Mouse (Mus musculus) MEL (cell line): Measurements from ENCODE around the gene Sart3. TPM values are rescaled to one million over a fixed set of nuclear protein-coding genes. Genes with fewer than 3 reads are reported as not detected.

Experiments
- DNase-seq: peaks from one replicate; pipeline ENCODE4 v3.0.0; 2011; ENCODE audit warnings: low read depth, low spot score
- H3K27ac ChIP-seq: 2 replicates; pipeline ENCODE4 v1.5.1; 2012; ENCODE audit warnings: low read depth, mild to moderate bottlenecking, control low read depth, low read length, moderate library complexity; ENCODE audit not compliant: control insufficient read depth
- H3K27me3 ChIP-seq, 2 experiments: fragments of 150-350 bp in 1 of 2; sonication (generic) in 1 of 2; 2 replicates each; pipeline ENCODE4 v1.6.1; 2012; ENCODE audit warnings: low read length in 2 of 2, mild to moderate bottlenecking in 2 of 2, improper control_type of control experiment in 1 of 2, moderate library complexity in 1 of 2; ENCODE audit not compliant: insufficient read depth in 2 of 2, control insufficient read depth in 1 of 2
- H3K36me3 ChIP-seq, 2 experiments: 2 replicates each; pipeline ENCODE4 v1.6.1; 2012 to 2014; ENCODE audit warnings: low read length in 2 of 2, improper control_type of control experiment in 1 of 2, inconsistent platforms in 1 of 2, mild to moderate bottlenecking in 1 of 2; ENCODE audit not compliant: insufficient read depth in 2 of 2, control insufficient read depth in 1 of 2
- H3K4me1 ChIP-seq, 2 experiments: fragments of 150-350 bp in 1 of 2; sonication (generic) in 1 of 2; 2 replicates each; pipeline ENCODE4 v1.6.1; 2012; ENCODE audit warnings: low read length in 2 of 2, improper control_type of control experiment in 1 of 2, mild to moderate bottlenecking in 1 of 2; ENCODE audit not compliant: insufficient read depth in 2 of 2, control insufficient read depth in 1 of 2
- H3K4me3 ChIP-seq, 2 experiments: fragments of 150-350 bp in 1 of 2; sonication (generic) in 1 of 2; 2 replicates each; pipeline ENCODE4 v1.5.1; 2012; ENCODE audit warnings: low read depth in 2 of 2, low read length in 2 of 2, mild to moderate bottlenecking in 2 of 2, moderate library complexity in 2 of 2, control low read depth in 1 of 2, improper control_type of control experiment in 1 of 2; ENCODE audit not compliant: control insufficient read depth in 1 of 2, insufficient read depth in 1 of 2
- H3K79me2 ChIP-seq: 2 replicates; pipeline ENCODE4 v1.6.1; 2012; ENCODE audit warnings: mild to moderate bottlenecking, low read length, moderate library complexity; ENCODE audit not compliant: control insufficient read depth, poor library complexity, insufficient read depth
- H3K9ac ChIP-seq: 2 replicates; pipeline ENCODE4 v1.6.1; 2012; ENCODE audit warnings: low read depth, mild to moderate bottlenecking, control low read depth, low read length, moderate library complexity; ENCODE audit not compliant: control insufficient read depth, poor library complexity, severe bottlenecking
- H3K9me3 ChIP-seq: fragments of 150-350 bp; sonication (generic); replicated peaks from 2 replicates; pipeline ENCODE4 v1.6.1; 2012; ENCODE audit warnings: mild to moderate bottlenecking, low read length, improper control_type of control experiment, moderate library complexity; ENCODE audit not compliant: insufficient read depth
- BHLHE40 ChIP-seq: IDR thresholded peaks from 2 replicates; pipeline ENCODE4 v1.6.1; 2012; ENCODE audit warnings: low read depth, mild to moderate bottlenecking, inconsistent platforms, low read length, improper control_type of control experiment, borderline replicate concordance
- CTCF ChIP-seq, 3 experiments: IDR thresholded peaks in 2 of 3; conservative IDR thresholded peaks in 1 of 3; 2 replicates each; pipeline ENCODE4 v1.5.1; 2011 to 2012; ENCODE audit warnings: low read length in 3 of 3, low read depth in 2 of 3, mild to moderate bottlenecking in 2 of 3, improper control_type of control experiment in 1 of 3, inconsistent platforms in 1 of 3, mixed read lengths in 1 of 3, moderate library complexity in 1 of 3; ENCODE audit not compliant: control insufficient read depth in 1 of 3, insufficient read depth in 1 of 3, poor library complexity in 1 of 3, severe bottlenecking in 1 of 3
- E2F4 ChIP-seq: IDR thresholded peaks from 2 replicates; pipeline ENCODE4 v1.6.1; 2011; ENCODE audit warnings: low read depth, low read length, improper control_type of control experiment, borderline replicate concordance
- EP300 ChIP-seq, 2 experiments: IDR thresholded peaks; 2 replicates each; pipeline ENCODE4 v1.6.1; 2011; ENCODE audit warnings: improper control_type of control experiment in 2 of 2, low read length in 2 of 2, low read depth in 1 of 2, mild to moderate bottlenecking in 1 of 2
- ETS1 ChIP-seq: IDR thresholded peaks from 2 replicates; pipeline ENCODE4 v1.6.1; 2012; ENCODE audit warnings: low read depth, mild to moderate bottlenecking, inconsistent platforms, low read length, improper control_type of control experiment, moderate library complexity
- GABPA ChIP-seq: IDR thresholded peaks from 2 replicates; pipeline ENCODE4 v1.6.1; 2012; ENCODE audit warnings: low read depth, mild to moderate bottlenecking, inconsistent platforms, low read length, improper control_type of control experiment, moderate library complexity
- GATA1 ChIP-seq: IDR thresholded peaks from 2 replicates; pipeline ENCODE4 v1.6.1; 2011; ENCODE audit warnings: low read depth, low read length, improper control_type of control experiment
- HCFC1 ChIP-seq: IDR thresholded peaks from 2 replicates; pipeline ENCODE4 v1.6.1; 2012; ENCODE audit warnings: low read depth, mild to moderate bottlenecking, inconsistent platforms, low read length, improper control_type of control experiment, moderate library complexity
- MAX ChIP-seq: IDR thresholded peaks from 2 replicates; pipeline ENCODE4 v1.6.1; 2011; ENCODE audit warnings: low read length, improper control_type of control experiment
- MEF2A ChIP-seq: IDR thresholded peaks from 2 replicates; pipeline ENCODE4 v1.6.1; 2014; ENCODE audit warnings: low read depth, mild to moderate bottlenecking, inconsistent platforms, low read length, improper control_type of control experiment; ENCODE audit not compliant: poor library complexity, insufficient replicate concordance, severe bottlenecking; ENCODE audit errors: extremely low read depth
- MXI1 ChIP-seq: IDR thresholded peaks from 2 replicates; pipeline ENCODE4 v1.6.1; 2011; ENCODE audit warnings: mild to moderate bottlenecking, low read depth, low read length, improper control_type of control experiment
- MYC ChIP-seq: IDR thresholded peaks from 2 replicates; pipeline ENCODE4 v1.6.1; 2011; ENCODE audit warnings: low read depth, mild to moderate bottlenecking, low read length, improper control_type of control experiment, moderate library complexity
- NELFE ChIP-seq: IDR thresholded peaks from 2 replicates; pipeline ENCODE4 v1.6.1; 2011; ENCODE audit warnings: low read depth, low read length, improper control_type of control experiment
- NRF1 ChIP-seq: IDR thresholded peaks from 2 replicates; pipeline ENCODE4 v1.6.1; 2014; ENCODE audit warnings: low read depth, mild to moderate bottlenecking, inconsistent platforms, low read length, improper control_type of control experiment, moderate library complexity; ENCODE audit not compliant: poor library complexity, insufficient read depth, severe bottlenecking
- POLR2AphosphoS2 ChIP-seq: IDR thresholded peaks from 2 replicates; pipeline ENCODE4 v1.6.1; 2011; ENCODE audit warnings: low read length, improper control_type of control experiment
- POLR2AphosphoS5 ChIP-seq: IDR thresholded peaks from 2 replicates; pipeline ENCODE4 v1.6.1; 2012; ENCODE audit warnings: low read depth, borderline replicate concordance, mild to moderate bottlenecking, inconsistent platforms, low read length, moderate library complexity, mixed read lengths
- TCF12 ChIP-seq: IDR thresholded peaks from 2 replicates; pipeline ENCODE4 v1.6.1; 2014; ENCODE audit warnings: low read depth, mild to moderate bottlenecking, inconsistent platforms, low read length, improper control_type of control experiment, moderate library complexity
- UBTF ChIP-seq: IDR thresholded peaks from 2 replicates; pipeline ENCODE4 v1.6.1; 2012; ENCODE audit warnings: low read depth, mild to moderate bottlenecking, inconsistent platforms, low read length, improper control_type of control experiment, moderate library complexity, borderline replicate concordance; ENCODE audit not compliant: insufficient read depth
- USF1 ChIP-seq: IDR thresholded peaks from 2 replicates; pipeline ENCODE4 v1.6.1; 2014; ENCODE audit warnings: low read depth, mild to moderate bottlenecking, inconsistent platforms, low read length, improper control_type of control experiment, moderate library complexity
- USF2 ChIP-seq, 2 experiments: IDR thresholded peaks; 2 replicates each; pipeline ENCODE4 v1.6.1; 2011 to 2012; ENCODE audit warnings: improper control_type of control experiment in 2 of 2, low read length in 2 of 2, borderline replicate concordance in 1 of 2, inconsistent platforms in 1 of 2, low read depth in 1 of 2, mild to moderate bottlenecking in 1 of 2; ENCODE audit not compliant: insufficient read depth in 1 of 2
- polyA plus RNA-seq, 2 experiments: library from polyadenylated mRNA; stranded (reverse) in 1 of 2; unstranded in 1 of 2; fragments of >175 nt in 1 of 2; fragments of >200 nt in 1 of 2; gene quantifications; 2 replicates each; pipeline versions ENCODE4 v1.2.1 to v1.2.4; 2012; ENCODE audit warnings: low replicate concordance in 2 of 2, low read depth in 1 of 2; ENCODE audit not compliant: insufficient read length in 2 of 2, insufficient read depth in 1 of 2, missing spikeins in 1 of 2
- total RNA-seq: library from RNA; depleted of rRNA; stranded (reverse); fragments of 300-350 nt; gene quantifications from 2 replicates; pipeline ENCODE4 v1.2.3, GENCODE M21; 2012

Sart3 gene
- total and polyA plus RNA-seq, 3 experiments = 41.4 to 74.4 TPM; not detected in 1

- Histone ChIP-seq H3K27me3 (no peaks in the 10 kb centered on the region), H3K9ac (no peak overlapping the region), H3K4me3 (no peak overlapping the region)
- TF ChIP-seq TCF12 (no peak), NRF1 (peak; percentile 39; the same call in 1 of the 2 replicates), ETS1 (no peak)
- TF ChIP-seq, all 39 proteins: peak for 1
- peaks cover 0 to 7% of the 10 kb centered on the region in 2 experiments; a peak in 1 of 4 replicates for H3K4me1 ChIP-seq
- peak; percentile 21 for DNase-seq
- H3K79me2 ChIP-seq = no peaks in the 10 kb centered on the region
- H3K36me3 ChIP-seq = no peaks in the 10 kb centered on the region; a peak in 1 of 4 replicates
- no peak overlapping the region for H3K27ac ChIP-seq
- no peaks in the 10 kb centered on the region for H3K9me3 ChIP-seq
Measured at GRCm38 (mm10) chr5:113790453-113791196, 18.3 kb upstream of the Sart3 start.

DNA sequence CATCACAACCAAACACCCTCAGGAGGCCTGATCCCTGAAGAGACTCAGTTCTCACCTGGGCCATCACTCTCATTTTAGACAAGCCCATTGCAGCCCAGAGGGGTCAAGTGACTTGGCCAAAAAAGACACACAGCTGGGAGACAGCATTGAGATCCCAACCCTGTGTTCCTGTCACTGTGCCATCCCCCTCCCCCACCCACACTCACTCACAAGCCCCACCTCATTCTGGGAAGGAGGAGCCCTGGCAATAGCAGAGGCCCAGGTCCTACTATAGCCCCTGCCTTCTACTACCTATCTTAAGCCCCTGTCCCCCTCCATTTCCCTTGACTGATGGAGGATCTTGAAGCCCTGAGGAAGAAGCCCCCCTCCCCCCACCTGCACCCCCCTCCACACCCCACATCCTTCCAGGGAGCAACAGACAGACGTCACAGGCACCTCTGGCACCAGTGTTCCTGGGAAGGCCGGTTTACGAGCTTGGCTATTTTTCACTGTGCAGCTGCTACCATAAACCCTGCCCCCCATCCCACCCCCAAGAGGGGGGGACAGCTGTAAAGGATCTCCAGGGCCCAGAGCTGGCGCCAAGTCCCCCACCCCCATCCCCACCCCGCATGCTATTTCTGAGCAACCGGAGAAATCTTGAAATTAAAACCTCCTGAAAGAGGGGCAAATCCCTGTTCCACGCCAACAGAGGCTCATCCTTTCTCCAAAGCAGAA lies 16.9 kb upstream of the Sart3 start:
- no peak for TF ChIP-seq UBTF
- no peak for TF ChIP-seq HCFC1
- no peak for TF ChIP-seq POLR2AphosphoS5
- no peak for TF ChIP-seq MEF2A
- TF ChIP-seq GABPA = no peak
- TF ChIP-seq CTCF (IDR thresholded peaks at IDR 0.05 in 2 of 3, conservative IDR thresholded peaks at IDR 0.05 in 1 of 3; ENCODE audit: control insufficient read depth in 1 of 3, insufficient read depth in 1 of 3, low read depth in 2 of 3, low read length in 3 of 3, poor library complexity in 1 of 3, severe bottlenecking in 1 of 3) = no peak
- TF ChIP-seq GATA1 = no peak
- TF ChIP-seq TCF12 = no peak
- no peak for TF ChIP-seq USF2 (IDR thresholded peaks at IDR 0.05; ENCODE audit: borderline replicate concordance in 1 of 2, insufficient read depth in 1 of 2, low read depth in 1 of 2, low read length in 2 of 2)
- no peak for TF ChIP-seq NRF1
- TF ChIP-seq MXI1 = no peak
- TF ChIP-seq POLR2AphosphoS2 = no peak
- TF ChIP-seq MAX = no peak
- no peak for TF ChIP-seq NELFE
- no peak for TF ChIP-seq EP300 (IDR thresholded peaks at IDR 0.05; ENCODE audit: low read depth in 1 of 2, low read length in 2 of 2)
- no peak for TF ChIP-seq USF1
- TF ChIP-seq ETS1 = no peak
- no peak for TF ChIP-seq E2F4
- TF ChIP-seq MYC = no peak
- TF ChIP-seq BHLHE40 = no peak
- TF ChIP-seq, all 39 proteins: peak for 0
- no peaks in the 10 kb centered on the region for H3K79me2 ChIP-seq
- no peaks in the 10 kb centered on the region for H3K9me3 ChIP-seq
- no peak overlapping the region for H3K9ac ChIP-seq
- no peak overlapping the region for H3K4me3 ChIP-seq
- peaks cover 0 to 7% of the 10 kb centered on the region in 2 experiments; a peak in 1 of 4 replicates for H3K4me1 ChIP-seq
- no peaks in the 10 kb centered on the region for H3K27me3 ChIP-seq
- H3K36me3 ChIP-seq = no peaks in the 10 kb centered on the region; a peak in 1 of 4 replicates
- no peak for DNase-seq
- H3K27ac ChIP-seq = no peak overlapping the region
